Mouse (Mus musculus): Measurements from ENCODE around the gene Grk2.

DNA sequence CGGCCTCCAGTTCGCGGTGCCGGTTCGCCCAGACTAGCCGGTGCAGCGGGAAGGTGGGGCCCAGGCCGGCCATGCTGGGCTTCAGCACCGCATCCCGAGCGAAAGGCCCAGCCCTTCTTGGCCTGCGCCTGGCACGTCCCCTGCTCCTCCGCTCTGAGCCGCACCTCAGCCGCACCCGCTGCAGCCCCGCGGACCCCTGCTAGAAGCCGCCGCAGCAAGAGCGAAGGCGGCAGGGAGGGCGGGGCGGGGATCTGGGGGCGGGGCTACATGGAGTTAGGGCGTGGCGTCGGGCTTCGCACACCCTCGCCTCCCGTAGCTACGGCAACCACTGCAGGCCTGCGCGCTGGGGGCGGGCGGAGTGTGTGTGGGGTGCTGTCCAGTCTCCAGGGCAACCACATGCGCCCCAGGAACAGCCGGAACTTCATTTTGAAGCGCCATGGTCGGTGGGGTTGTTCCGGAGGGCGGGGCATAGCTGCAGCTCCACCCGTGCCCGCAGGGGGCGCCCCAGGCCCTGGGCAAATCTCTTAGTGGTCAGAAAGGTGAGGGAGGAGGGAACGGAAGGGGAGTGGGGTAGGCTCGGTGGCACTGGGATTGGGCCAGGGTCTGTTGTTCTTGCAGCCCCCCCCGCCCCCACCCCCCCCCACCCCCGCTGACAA lies 23.0 kb downstream of the Grk2 start, which contains the start of gene Ankrd13d:
- peak; percentile 19 for TF ChIP-seq POLR2A (IDR thresholded peaks at IDR 0.05; ENCODE audit: insufficient read length, low read depth)
- peak in 1 of 3 experiments; percentile 26 for TF ChIP-seq MYOG (IDR thresholded peaks at IDR 0.05; ENCODE audit: control insufficient read depth in 1 of 3, insufficient read depth in 1 of 3, insufficient read length in 2 of 3, low read depth in 2 of 3)
- no peak for TF ChIP-seq SRF (IDR thresholded peaks at IDR 0.05; ENCODE audit: control insufficient read depth, insufficient read length, low read depth)
- peak; percentile 16 for TF ChIP-seq POLR2AphosphoS2 (IDR thresholded peaks at IDR 0.05; ENCODE audit: insufficient read length, low read depth)
- TF ChIP-seq MAX (IDR thresholded peaks at IDR 0.05; ENCODE audit: low read depth): no peak
- no peak for TF ChIP-seq USF1 (IDR thresholded peaks at IDR 0.05; ENCODE audit: low read depth)
- no peak for TF ChIP-seq MYOD1 (IDR thresholded peaks at IDR 0.05; ENCODE audit: control insufficient read depth in 1 of 3, insufficient read length in 2 of 3, low read depth in 2 of 3)
- TF ChIP-seq E2F4 (IDR thresholded peaks at IDR 0.05; ENCODE audit: insufficient read depth): no peak

Measured in myocyte (in vitro differentiated cells).